Mouse (Mus musculus) layer of hippocampus, adult 2 months (tissue): ENCODE measurements at regions not wholly inside any gene's neighbourhood (a gene's known extent, or its start where the extent isn't known, plus 50 kb on each side); places are given as distances from the start of the nearest gene placed in this dataset.
A peak's percentile ranks its signal among the peaks of the same experiment; 100 is the strongest.

Experiments
- DNase-seq, 2 experiments: peaks; one replicate each; pipeline ENCODE4 v3.0.0; 2022; ENCODE audit warnings: low spot score in 2 of 2
- H3K27ac ChIP-seq: fragments of 200-600 bp; 2 replicates; pipeline ENCODE4 v1.8.1; 2022
- H3K4me3 ChIP-seq: fragments of 200-600 bp; 2 replicates; pipeline ENCODE4 v1.8.1; 2022; ENCODE audit warnings: mild to moderate bottlenecking
- CTCF ChIP-seq: fragments of 200-600 bp; conservative IDR thresholded peaks from 2 replicates; pipeline ENCODE4 v1.8.1; 2022; ENCODE audit warnings: antibody characterized with exemption, mild to moderate bottlenecking, moderate library complexity

- no peak for DNase-seq
- no peak for TF ChIP-seq CTCF
- H3K27ac ChIP-seq, result no peak overlapping the region
These were observed 427.9 kb upstream of the Adamts16 start for GRCm38 (mm10) chr13:71269496-71269895.

GRCm38 (mm10) chr13:71263315-71263878, 421.8 kb upstream of the Adamts16 start:
- Histone ChIP-seq H3K4me3 (peak overlapping the region; percentile 4; the same call in 1 of the 2 replicates), H3K27ac (no peak overlapping the region)
- TF ChIP-seq CTCF, result no peak
- DNase-seq, result peak in 1 of 2 experiments; percentile 10

More at GRCm38 (mm10) chr13:71269496-71269895, 427.9 kb upstream of the Adamts16 start:
- no peak overlapping the region for H3K4me3 ChIP-seq

GRCm38 (mm10) chr13:71262575-71263295, 421.1 kb upstream of the Adamts16 start:
- H3K27ac ChIP-seq, result no peak overlapping the region
- DNase-seq, result no peak

GRCm38 (mm10) chr13:71254016-71254415, 412.4 kb upstream of the Adamts16 start:
- DNase-seq, result no peak
- no peak overlapping the region for H3K4me3 ChIP-seq
- no peak overlapping the region for H3K27ac ChIP-seq
- TF ChIP-seq CTCF, result no peak

More at GRCm38 (mm10) chr13:71262575-71263295, 421.1 kb upstream of the Adamts16 start:
- no peak overlapping the region for H3K4me3 ChIP-seq
- no peak for TF ChIP-seq CTCF

GRCm38 (mm10) chr13:71248261-71249031, 406.8 kb upstream of the Adamts16 start:
- peak; percentile 66 for TF ChIP-seq CTCF
- no peak for DNase-seq

GRCm38 (mm10) chr13:71247241-71247640, 405.6 kb upstream of the Adamts16 start:
- no peak for DNase-seq
- no peak for TF ChIP-seq CTCF
- no peak overlapping the region for H3K4me3 ChIP-seq
- H3K27ac ChIP-seq, result no peak overlapping the region

More at GRCm38 (mm10) chr13:71248261-71249031, 406.8 kb upstream of the Adamts16 start:
- Histone ChIP-seq H3K27ac (no peak overlapping the region), H3K4me3 (no peak overlapping the region)

- no peak overlapping the region for H3K4me3 ChIP-seq
- DNase-seq, result no peak
- no peak for TF ChIP-seq CTCF
- no peak overlapping the region for H3K27ac ChIP-seq
These were observed 403.7 kb upstream of the Adamts16 start for GRCm38 (mm10) chr13:71245326-71245725.

GRCm38 (mm10) chr13:71239782-71240181, 398.2 kb upstream of the Adamts16 start:
- peak; percentile 32; the same call in 1 of the 2 replicates for TF ChIP-seq CTCF
- DNase-seq, result no peak
- Histone ChIP-seq H3K4me3 (no peak overlapping the region), H3K27ac (no peak overlapping the region)

- no peak for TF ChIP-seq CTCF
- Histone ChIP-seq H3K4me3 (no peak overlapping the region), H3K27ac (no peak overlapping the region)
- no peak for DNase-seq
These were observed 393.7 kb upstream of the Adamts16 start for GRCm38 (mm10) chr13:71235338-71235737.

- TF ChIP-seq CTCF, result no peak
- Histone ChIP-seq H3K4me3 (no peak overlapping the region), H3K27ac (no peak overlapping the region)
- no peak for DNase-seq
These were observed 389.6 kb upstream of the Adamts16 start for GRCm38 (mm10) chr13:71231182-71231581.

- Histone ChIP-seq H3K4me3 (no peak overlapping the region), H3K27ac (no peak overlapping the region)
- TF ChIP-seq CTCF, result 0 out of 2 replicates have a peak, but pooled peaks have one; percentile 7
- no peak for DNase-seq
These were observed 373.2 kb upstream of the Adamts16 start for GRCm38 (mm10) chr13:71214776-71215175.

GRCm38 (mm10) chr13:71211363-71211762, 369.8 kb upstream of the Adamts16 start:
- no peak for TF ChIP-seq CTCF
- DNase-seq, result no peak
- Histone ChIP-seq H3K27ac (no peak overlapping the region), H3K4me3 (no peak overlapping the region)

- TF ChIP-seq CTCF, result no peak
- H3K27ac ChIP-seq, result no peak overlapping the region
- no peak for DNase-seq
- H3K4me3 ChIP-seq, result no peak overlapping the region
These were observed 369.1 kb upstream of the Adamts16 start for GRCm38 (mm10) chr13:71210658-71211251.
